Comparison of ENCODE assay signal across 15 mouse cellular contexts in genomic region chr2:139742381-139742780, GRCm38 (mm10).
DNase-seq lines count a peak whose midpoint lies in the region; ATAC-seq lines count a peak whose summit lies in the region.
"Had no signal": no experiment of that assay in that cellular context is flagged by ENCODE, and none has a peak within 500 bp of the region (broad histone marks: within the 10 kb centered on the region; RNA-seq: fewer than 3 reads in every experiment).

No protein-coding gene starts in this region.

- no peaks in the 10 kb centered on the region for H3K4me1 ChIP-seq in forebrain, embryonic 14.5 days (ENCODE audit: control insufficient read depth, insufficient read depth, low read length)
- H3K4me1 ChIP-seq: intestine, embryonic 15.5 days; liver, embryonic 13.5 days had no signal

- WGBS in forebrain, embryonic 14.5 days, result 80% methylated on average over 1 of the region's 1 CpGs

- H3K27me3 ChIP-seq in forebrain, embryonic 14.5 days (replicated peaks; ENCODE audit: control insufficient read depth, insufficient read depth, low read length), result no peaks in the 10 kb centered on the region
- H3K27me3 ChIP-seq: embryonic facial prominence, embryonic 12.5 days; intestine, embryonic 15.5 days; liver, embryonic 13.5 days had no signal

- H3K4me2 ChIP-seq in forebrain, embryonic 14.5 days (ENCODE audit: low read length), result no peak overlapping the region
- H3K4me2 ChIP-seq: embryonic facial prominence, embryonic 12.5 days; intestine, embryonic 15.5 days; liver, embryonic 13.5 days had no signal

- H3K9me3 ChIP-seq in forebrain, embryonic 14.5 days (replicated peaks; ENCODE audit: control insufficient read depth, low read length), result no peaks in the 10 kb centered on the region
- H3K9me3 ChIP-seq: embryonic facial prominence, embryonic 12.5 days; intestine, embryonic 15.5 days had no signal

- no peak overlapping the region for H3K27ac ChIP-seq in forebrain, embryonic 14.5 days (ENCODE audit: low read depth, low read length)
- H3K27ac ChIP-seq: embryonic facial prominence, embryonic 12.5 days; intestine, embryonic 15.5 days; liver, embryonic 13.5 days; macrophage had no signal

- ATAC-seq in frontal cortex, adult (ENCODE audit: low TSS enrichment), result peak; percentile 67; the same call in 1 of the 2 replicates
- ATAC-seq in forebrain, embryonic 14.5 days, result peak; percentile 64
- ATAC-seq: intestine, embryonic 15.5 days had no signal

- no peak overlapping the region for H3K4me3 ChIP-seq in forebrain, embryonic 14.5 days (ENCODE audit: low read depth, low read length)
- H3K4me3 ChIP-seq: embryonic facial prominence, embryonic 12.5 days; intestine, embryonic 15.5 days; liver, embryonic 13.5 days had no signal

- H3K9ac ChIP-seq in forebrain, embryonic 14.5 days (ENCODE audit: low read length), result no peak overlapping the region
- H3K9ac ChIP-seq: embryonic facial prominence, embryonic 12.5 days; intestine, embryonic 15.5 days; liver, embryonic 13.5 days had no signal

- no peak for DNase-seq in frontal cortex, postnatal 14 days (ENCODE audit: low spot score in 2 of 2)
- DNase-seq in layer of hippocampus, adult 9-10 months (ENCODE audit: low spot score), result peak; percentile 18
- no peak for DNase-seq in layer of hippocampus, adult 9-11 months
- peak; percentile 40 for DNase-seq in 3T3-L1 (ENCODE audit: low read depth, low spot score)
- peak; percentile 51 for DNase-seq in forebrain, embryonic 14.5 days (ENCODE audit: low spot score)
- DNase-seq in left cerebral cortex, adult 18-20 months (ENCODE audit: low spot score in 2 of 2), result no peak
- DNase-seq in kidney, adult 18-20 months, result no peak
- DNase-seq: cerebellum, postnatal 14 days; heart, postnatal 14 days; liver, embryonic 13.5 days; thymus, adult 18-20 months had no signal

- H3K36me3 ChIP-seq in forebrain, embryonic 14.5 days (ENCODE audit: control insufficient read depth, insufficient read depth, low read length), result no peaks in the 10 kb centered on the region
- H3K36me3 ChIP-seq: embryonic facial prominence, embryonic 12.5 days; intestine, embryonic 15.5 days; liver, embryonic 13.5 days had no signal

Comparison
In these comparisons a context has a peak if more than half of its experiments do, and no peak if none do; other contexts are left out.
1. DNase-seq: peak in layer of hippocampus, adult 9-10 months (single experiment), 3T3-L1 (single experiment) and forebrain, embryonic 14.5 days (single experiment); none in frontal cortex, postnatal 14 days (0 of 2), layer of hippocampus, adult 9-11 months (single experiment), left cerebral cortex, adult 18-20 months (0 of 2) and kidney, adult 18-20 months (single experiment).